Mouse (Mus musculus): ENCODE measurements around the gene Mad2l2. TPM values are rescaled to one million over a fixed set of nuclear protein-coding genes. Genes with fewer than 3 reads are reported as not detected.

The Mad2l2 gene
- polyA plus RNA-seq, 1 experiment, result 21.0 TPM

- 1% methylated on average over 64 of the region's 67 CpGs for WGBS
- Histone ChIP-seq H3K4me3 (ENCODE audit: extremely low read depth, insufficient read depth, insufficient read length) (peak within 1 kb of the TSS; percentile 59), H3K4me1 (ENCODE audit: control insufficient read depth, insufficient read depth, insufficient read length) (no peaks in the 10 kb centered on the region), H3K27me3 (ENCODE audit: control insufficient read depth, insufficient read depth, low read length) (no peaks in the 10 kb centered on the region), H3K36me3 (ENCODE audit: control insufficient read depth, insufficient read depth, low read length) (peaks cover 1% of the 10 kb centered on the region; the same call in 1 of the 2 replicates), H3K27ac (ENCODE audit: insufficient read depth, low read length) (peak within 1 kb of the TSS; percentile 56)
- peak; percentile 70; the same call in 1 of the 2 replicates for TF ChIP-seq CTCF (IDR thresholded peaks at IDR 0.05; ENCODE audit: extremely low read depth, insufficient read depth, insufficient read length, insufficient replicate concordance)
- no peak for TF ChIP-seq POLR2A (IDR thresholded peaks at IDR 0.05; ENCODE audit: low read depth, low read length)
- peak; percentile 77 to 78 for DNase-seq (ENCODE audit: low read depth in 1 of 2, low spot score in 2 of 2)
Measured at GRCm38 (mm10) chr4:148151267-148152168, 21.3 kb downstream of the Mad2l2 start, which contains the start of gene Fbxo6. Gene Fbxo6, minus strand, starts transcription at chr4:148152140.

- DNase-seq (ENCODE audit: low read depth in 1 of 2, low spot score in 2 of 2), result no peak
- TF ChIP-seq CTCF (IDR thresholded peaks at IDR 0.05; ENCODE audit: extremely low read depth, insufficient read depth, insufficient read length, insufficient replicate concordance), result no peak
- TF ChIP-seq POLR2A (IDR thresholded peaks at IDR 0.05; ENCODE audit: low read depth, low read length), result no peak
- Histone ChIP-seq H3K27ac (ENCODE audit: insufficient read depth, low read length) (no peak overlapping the region), H3K27me3 (ENCODE audit: control insufficient read depth, insufficient read depth, low read length) (no peaks in the 10 kb centered on the region), H3K4me1 (ENCODE audit: control insufficient read depth, insufficient read depth, insufficient read length) (no peaks in the 10 kb centered on the region), H3K4me3 (ENCODE audit: extremely low read depth, insufficient read depth, insufficient read length) (no peak overlapping the region), H3K36me3 (ENCODE audit: control insufficient read depth, insufficient read depth, low read length) (no peaks in the 10 kb centered on the region)
- WGBS, result 86% methylated on average over 5 of the region's 5 CpGs
Measured at GRCm38 (mm10) chr4:148152547-148152946, 22.4 kb downstream of the Mad2l2 start.

- Histone ChIP-seq H3K27ac (ENCODE audit: insufficient read depth, low read length) (no peak overlapping the region), H3K4me3 (ENCODE audit: extremely low read depth, insufficient read depth, insufficient read length) (no peak overlapping the region), H3K4me1 (ENCODE audit: control insufficient read depth, insufficient read depth, insufficient read length) (peaks cover 6% of the 10 kb centered on the region; the same call in 1 of the 2 replicates), H3K36me3 (ENCODE audit: control insufficient read depth, insufficient read depth, low read length) (no peaks in the 10 kb centered on the region), H3K27me3 (ENCODE audit: control insufficient read depth, insufficient read depth, low read length) (no peaks in the 10 kb centered on the region)
- TF ChIP-seq CTCF (IDR thresholded peaks at IDR 0.05; ENCODE audit: extremely low read depth, insufficient read depth, insufficient read length, insufficient replicate concordance) (no peak), POLR2A (IDR thresholded peaks at IDR 0.05; ENCODE audit: low read depth, low read length) (no peak)
- WGBS, result 86% methylated on average over 4 of the region's 4 CpGs
- DNase-seq (ENCODE audit: low read depth in 1 of 2, low spot score in 2 of 2), result no peak
Measured at GRCm38 (mm10) chr4:148154006-148154405, 23.8 kb downstream of the Mad2l2 start.

DNA sequence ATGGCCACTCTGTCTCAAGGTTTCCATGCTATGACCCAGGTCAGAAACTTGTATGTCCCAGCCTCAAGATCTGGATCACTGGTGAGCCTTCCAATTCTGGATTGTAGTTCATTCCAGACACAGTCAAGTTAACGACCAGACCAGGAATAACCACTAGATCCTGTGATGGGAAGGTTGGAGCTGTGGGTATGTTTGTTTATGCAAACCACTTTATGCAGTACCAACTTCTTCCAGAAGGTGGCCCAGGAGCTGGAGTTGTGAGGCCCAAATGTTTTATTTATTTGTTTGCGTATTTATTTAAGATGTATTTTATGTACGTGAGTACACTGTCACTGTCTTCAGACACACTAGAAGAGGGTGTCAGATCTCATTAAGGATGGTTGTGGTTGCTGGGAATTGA is 24.8 kb downstream of the Mad2l2 start:
- Histone ChIP-seq H3K27me3 (ENCODE audit: control insufficient read depth, insufficient read depth, low read length) (no peaks in the 10 kb centered on the region), H3K4me1 (ENCODE audit: control insufficient read depth, insufficient read depth, insufficient read length) (peaks cover 7% of the 10 kb centered on the region), H3K4me3 (ENCODE audit: extremely low read depth, insufficient read depth, insufficient read length) (no peak overlapping the region), H3K36me3 (ENCODE audit: control insufficient read depth, insufficient read depth, low read length) (no peaks in the 10 kb centered on the region), H3K27ac (ENCODE audit: insufficient read depth, low read length) (no peak overlapping the region)
- DNase-seq (ENCODE audit: low read depth in 1 of 2, low spot score in 2 of 2), result no peak
- TF ChIP-seq POLR2A (IDR thresholded peaks at IDR 0.05; ENCODE audit: low read depth, low read length) (no peak), CTCF (IDR thresholded peaks at IDR 0.05; ENCODE audit: extremely low read depth, insufficient read depth, insufficient read length, insufficient replicate concordance) (no peak)
- WGBS, result 64% methylated on average over 3 of the region's 3 CpGs

GRCm38 (mm10) chr4:148158436-148159348 is 28.5 kb downstream of the Mad2l2 start:
- TF ChIP-seq CTCF (IDR thresholded peaks at IDR 0.05; ENCODE audit: extremely low read depth, insufficient read depth, insufficient read length, insufficient replicate concordance), result no peak
- TF ChIP-seq POLR2A (IDR thresholded peaks at IDR 0.05; ENCODE audit: low read depth, low read length), result no peak
- Histone ChIP-seq H3K27me3 (ENCODE audit: control insufficient read depth, insufficient read depth, low read length) (peaks cover 10% of the 10 kb centered on the region), H3K27ac (ENCODE audit: insufficient read depth, low read length) (no peak overlapping the region), H3K36me3 (ENCODE audit: control insufficient read depth, insufficient read depth, low read length) (no peaks in the 10 kb centered on the region), H3K4me3 (ENCODE audit: extremely low read depth, insufficient read depth, insufficient read length) (peak overlapping the region; percentile 4; the same call in 1 of the 2 replicates), H3K4me1 (ENCODE audit: control insufficient read depth, insufficient read depth, insufficient read length) (peaks cover 7% of the 10 kb centered on the region)
- DNase-seq (ENCODE audit: low read depth in 1 of 2, low spot score in 2 of 2), result no peak
- 75% methylated on average over 27 of the region's 27 CpGs for WGBS

DNA sequence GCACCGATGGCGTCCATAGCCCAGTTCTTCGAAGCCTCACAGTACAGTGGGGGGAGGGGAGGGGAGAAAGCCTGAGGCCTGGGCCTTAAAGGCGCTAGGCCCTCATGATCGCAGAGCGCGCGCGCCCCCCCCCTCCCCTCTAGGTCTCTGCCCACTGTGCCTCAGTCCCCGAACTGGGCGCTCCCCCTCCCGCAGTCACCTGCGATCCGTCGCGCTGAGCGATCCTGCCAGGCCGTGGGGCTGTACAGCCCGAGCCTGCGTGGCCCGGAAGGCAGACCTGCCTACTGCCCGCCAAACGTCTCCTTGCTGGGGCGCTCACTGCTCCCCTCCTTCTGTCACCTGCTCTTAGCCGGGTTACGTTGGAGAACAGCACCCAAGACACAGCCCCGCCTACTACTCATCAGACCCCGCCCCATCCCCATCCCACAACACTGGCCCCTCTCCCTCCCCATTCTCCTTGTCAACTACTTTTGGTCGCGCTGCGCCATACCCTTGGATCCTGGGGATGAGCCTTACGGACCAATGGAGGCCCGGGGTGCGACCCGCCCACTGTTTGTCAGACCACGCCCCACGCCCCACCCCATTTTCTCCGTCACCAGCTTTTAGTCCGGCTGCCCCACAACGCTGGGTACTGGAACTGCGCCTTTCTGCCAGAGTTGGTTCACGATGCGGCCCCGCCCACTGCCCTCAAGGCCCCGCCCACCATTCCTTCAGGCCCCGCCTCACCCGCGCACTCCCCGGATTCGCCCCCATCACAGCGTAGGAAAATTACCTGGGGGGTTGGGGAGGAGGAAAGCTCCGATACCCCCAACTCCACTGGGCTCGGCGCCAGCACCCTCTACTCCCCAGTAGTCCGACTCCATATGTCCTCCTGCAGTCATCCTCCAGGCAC is 29.6 kb downstream of the Mad2l2 start:
- Histone ChIP-seq H3K4me3 (ENCODE audit: extremely low read depth, insufficient read depth, insufficient read length) (peak overlapping the region; percentile 64), H3K27ac (ENCODE audit: insufficient read depth, low read length) (no peak overlapping the region), H3K27me3 (ENCODE audit: control insufficient read depth, insufficient read depth, low read length) (peaks cover 16% of the 10 kb centered on the region), H3K4me1 (ENCODE audit: control insufficient read depth, insufficient read depth, insufficient read length) (peaks cover 11% of the 10 kb centered on the region), H3K36me3 (ENCODE audit: control insufficient read depth, insufficient read depth, low read length) (no peaks in the 10 kb centered on the region)
- DNase-seq (ENCODE audit: low read depth in 1 of 2, low spot score in 2 of 2), result peak; percentile 79 to 85
- under 1% methylated on average over 46 of the region's 55 CpGs for WGBS
- TF ChIP-seq POLR2A (IDR thresholded peaks at IDR 0.05; ENCODE audit: low read depth, low read length) (no peak), CTCF (IDR thresholded peaks at IDR 0.05; ENCODE audit: extremely low read depth, insufficient read depth, insufficient read length, insufficient replicate concordance) (no peak)
